Mouse (Mus musculus) liver, embryonic 16.5 days (tissue): ENCODE data around the gene Sycp2. TPM values are rescaled to one million over a fixed set of nuclear protein-coding genes. Genes with fewer than 3 reads are reported as not detected.
"Not testable (repeated sequence)": the region's sequence is repeated elsewhere in the genome, so short reads cannot be mapped to it uniquely, and the experiment has no call there.

Source experiments
- ATAC-seq: fragments of 200-750 bp; cut with Nextera tagmentation; 2 replicates; pipeline ENCODE4 v1.8.0; 2017; ENCODE audit warnings: low read depth, mild to moderate bottlenecking, moderate number of reproducible peaks, moderate library complexity
- H3K27ac ChIP-seq: fragments of 300-500 bp; sonication (generic); 2 replicates; pipeline ENCODE4 v1.5.1; 2014; ENCODE audit warnings: mild to moderate bottlenecking, low read length
- H3K27me3 ChIP-seq: fragments of 300-500 bp; sonication (generic); 2 replicates; pipeline ENCODE4 v1.6.1; 2014; ENCODE audit warnings: low read depth, low read length, mixed read lengths; ENCODE audit not compliant: control insufficient read depth, insufficient read depth
- H3K36me3 ChIP-seq: fragments of 300-500 bp; sonication (generic); 2 replicates; pipeline ENCODE4 v1.6.1; 2014; ENCODE audit warnings: mild to moderate bottlenecking; ENCODE audit not compliant: control insufficient read depth, insufficient read depth
- H3K4me1 ChIP-seq: fragments of 300-500 bp; sonication (generic); 2 replicates; pipeline ENCODE4 v1.6.1; 2014; ENCODE audit warnings: low read depth, low read length, mixed read lengths; ENCODE audit not compliant: control insufficient read depth
- H3K4me2 ChIP-seq: fragments of 300-500 bp; sonication (generic); 2 replicates; pipeline ENCODE4 v1.6.1; 2014; ENCODE audit warnings: low read depth, low read length, mixed read lengths
- H3K4me3 ChIP-seq: fragments of 300-500 bp; sonication (generic); 2 replicates; pipeline ENCODE4 v1.5.1; 2014; ENCODE audit warnings: low read depth, mild to moderate bottlenecking, low read length
- H3K9ac ChIP-seq: fragments of 300-500 bp; sonication (generic); 2 replicates; pipeline ENCODE4 v1.6.1; 2014; ENCODE audit warnings: low read depth, low read length
- H3K9me3 ChIP-seq: fragments of 300-500 bp; sonication (generic); replicated peaks from 2 replicates; pipeline ENCODE4 v1.6.1; 2016; ENCODE audit warnings: low read length; ENCODE audit not compliant: control insufficient read depth
- WGBS: fragments of 180-500 bp; shearing (Covaris S2); extraction: QIAGEN DNeasy Blood & Tissue Kit; methylation state at CpG from one replicate; pipeline ENCODE4 v1.1.7; 2014; ENCODE audit not compliant: insufficient replicate concordance; 5-methylcytosine and 5-hydroxymethylcytosine counted together
- polyA plus RNA-seq: library from polyadenylated mRNA; unstranded; fragments of >200 nt; fragmentation: Nextera tagmentation; extraction: Ambion mirVana; gene quantifications from 2 replicates; pipeline ENCODE4 v1.2.1, GENCODE M21; 2015

Sycp2 gene
- polyA plus RNA-seq, 1 experiment from 2014 or later = 0.02 TPM

DNA sequence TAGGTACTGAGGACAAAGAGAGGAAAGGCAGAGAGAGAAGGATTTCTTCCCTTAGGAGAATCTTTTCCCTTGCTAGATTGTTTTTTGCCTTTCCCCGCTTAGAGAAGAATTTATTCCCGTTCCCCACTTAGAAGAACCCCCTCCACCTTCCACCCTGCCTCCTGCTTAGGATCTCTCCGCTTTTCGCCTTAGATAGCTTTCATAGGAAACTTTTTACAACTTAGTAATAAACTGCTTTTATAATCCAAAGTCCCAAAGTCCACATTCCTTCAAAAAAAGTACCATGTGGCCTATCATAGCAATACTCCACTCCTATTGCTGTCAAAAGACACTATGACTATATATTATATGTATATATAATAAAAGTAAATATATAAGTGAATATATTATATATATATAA lies 64.9 kb downstream of the Sycp2 start:
- H3K9ac ChIP-seq = no peak overlapping the region
- H3K27ac ChIP-seq = no peak overlapping the region
- H3K27me3 ChIP-seq = no peaks in the 10 kb centered on the region
- WGBS = 44% methylated on average over 4 of the region's 4 CpGs
- no peak overlapping the region for H3K4me2 ChIP-seq
- H3K4me3 ChIP-seq = no peak overlapping the region
- no peaks in the 10 kb centered on the region for H3K9me3 ChIP-seq
- no peaks in the 10 kb centered on the region for H3K4me1 ChIP-seq
- ATAC-seq = no peak
- no peaks in the 10 kb centered on the region for H3K36me3 ChIP-seq

DNA sequence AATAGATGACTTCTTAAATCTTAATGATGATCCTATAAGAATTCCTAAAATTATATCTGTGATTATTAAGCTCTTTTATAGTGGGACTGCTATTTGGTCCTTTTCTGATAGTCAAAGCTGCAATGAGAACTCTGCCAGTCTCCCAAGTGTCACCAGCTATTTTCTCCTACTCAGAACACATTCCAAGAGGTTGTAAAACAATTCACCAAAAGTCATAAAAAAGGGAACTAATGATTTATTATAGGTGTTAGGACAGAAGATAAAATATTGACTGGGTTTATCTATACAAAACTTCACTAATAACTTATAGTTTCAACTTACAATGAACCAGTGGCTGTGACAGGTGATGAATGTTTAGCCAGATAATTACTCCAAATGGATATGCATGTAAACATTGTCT lies 65.4 kb downstream of the Sycp2 start:
- H3K9ac ChIP-seq, H3K4me3 ChIP-seq, H3K4me2 ChIP-seq, H3K4me1 ChIP-seq, H3K27ac ChIP-seq, H3K36me3 ChIP-seq, ATAC-seq, H3K27me3 ChIP-seq, H3K9me3 ChIP-seq: not testable (repeated sequence)

- H3K27ac ChIP-seq = no peak overlapping the region
- H3K9me3 ChIP-seq = no peaks in the 10 kb centered on the region
- no peak overlapping the region for H3K4me2 ChIP-seq
- H3K9ac ChIP-seq = no peak overlapping the region
- ATAC-seq = no peak
- 0% methylated on average over 2 of the region's 2 CpGs for WGBS
- no peaks in the 10 kb centered on the region for H3K4me1 ChIP-seq
- no peak overlapping the region for H3K4me3 ChIP-seq
- H3K27me3 ChIP-seq = no peaks in the 10 kb centered on the region
- no peaks in the 10 kb centered on the region for H3K36me3 ChIP-seq
Measured at GRCm38 (mm10) chr2:178339044-178339443, 68.4 kb downstream of the Sycp2 start.

DNA sequence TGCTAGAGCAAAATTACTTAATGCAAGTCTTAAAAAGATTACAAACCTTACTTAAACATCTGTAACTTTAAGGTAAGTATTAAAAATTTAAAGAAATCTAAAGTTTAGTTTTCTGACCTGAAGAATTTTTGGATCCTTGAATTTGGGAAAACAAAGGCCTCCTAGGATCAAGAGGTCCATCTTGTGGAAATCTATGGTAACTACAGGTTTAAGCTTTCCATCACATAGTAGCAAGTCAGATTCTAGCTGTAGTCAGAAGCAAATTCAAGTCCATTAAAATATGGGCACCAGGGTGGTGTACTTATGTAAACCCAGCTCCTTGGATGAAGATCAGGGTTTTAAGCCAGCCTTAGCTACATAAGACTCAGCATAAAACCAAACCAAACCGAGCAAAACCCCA lies 69.6 kb downstream of the Sycp2 start:
- Histone ChIP-seq H3K9ac (no peak overlapping the region), H3K4me2 (no peak overlapping the region), H3K27me3 (no peaks in the 10 kb centered on the region), H3K27ac (no peak overlapping the region), H3K36me3 (no peaks in the 10 kb centered on the region), H3K9me3 (no peaks in the 10 kb centered on the region), H3K4me3 (no peak overlapping the region), H3K4me1 (no peaks in the 10 kb centered on the region)
- ATAC-seq = no peak
- WGBS = 31% methylated on average over 1 of the region's 1 CpGs

- ATAC-seq = no peak
- Histone ChIP-seq H3K4me2 (no peak overlapping the region), H3K4me1 (no peaks in the 10 kb centered on the region), H3K4me3 (no peak overlapping the region), H3K9ac (no peak overlapping the region), H3K36me3 (no peaks in the 10 kb centered on the region), H3K27ac (no peak overlapping the region), H3K9me3 (no peaks in the 10 kb centered on the region), H3K27me3 (no peaks in the 10 kb centered on the region)
- 31% methylated on average over 1 of the region's 1 CpGs for WGBS
Measured at GRCm38 (mm10) chr2:178329986-178330385, 77.5 kb downstream of the Sycp2 start.

GRCm38 (mm10) chr2:178329551-178329950 lies 77.9 kb downstream of the Sycp2 start:
- Histone ChIP-seq H3K36me3 (no peaks in the 10 kb centered on the region), H3K4me3 (no peak overlapping the region), H3K9ac (no peak overlapping the region), H3K4me1 (no peaks in the 10 kb centered on the region), H3K9me3 (no peaks in the 10 kb centered on the region), H3K4me2 (no peak overlapping the region), H3K27ac (no peak overlapping the region), H3K27me3 (no peaks in the 10 kb centered on the region)
- 61% methylated on average over 5 of the region's 5 CpGs for WGBS
- ATAC-seq = no peak

DNA sequence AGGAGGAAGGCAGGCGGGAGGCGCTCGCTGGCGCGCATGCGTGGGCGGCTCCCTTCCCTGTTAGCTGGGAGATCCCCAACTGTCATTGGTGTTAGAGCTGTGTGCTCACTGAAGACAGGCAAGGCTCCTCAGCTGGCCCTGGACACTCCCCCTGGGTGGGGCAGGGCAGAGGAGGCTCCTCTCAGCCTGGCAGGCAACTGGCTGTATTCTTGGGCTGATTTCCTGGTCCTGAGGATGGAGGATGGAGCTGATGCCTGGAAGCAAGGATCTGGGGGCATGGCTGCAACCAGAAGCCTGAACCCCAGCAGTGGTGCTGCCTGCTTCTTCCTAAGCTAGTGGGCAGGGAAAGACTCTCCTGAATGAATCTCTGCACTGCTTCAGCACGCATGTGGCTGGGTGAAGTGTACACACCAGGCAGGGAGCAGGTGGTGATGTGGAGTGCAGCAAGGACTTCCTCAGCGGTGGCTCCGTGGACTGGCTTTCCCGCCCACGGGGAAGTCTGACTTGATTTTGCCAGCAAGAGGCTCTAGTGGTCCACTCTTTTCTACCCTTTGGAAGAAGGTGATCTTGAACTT lies 79.9 kb downstream of the Sycp2 start:
- 10% methylated on average over 12 of the region's 12 CpGs for WGBS
- ATAC-seq = peak; percentile 45
- Histone ChIP-seq H3K27me3 (no peaks in the 10 kb centered on the region), H3K4me1 (no peaks in the 10 kb centered on the region), H3K9me3 (no peaks in the 10 kb centered on the region), H3K4me3 (no peak overlapping the region), H3K36me3 (no peaks in the 10 kb centered on the region), H3K27ac (no peak overlapping the region), H3K4me2 (no peak overlapping the region), H3K9ac (no peak overlapping the region)

DNA sequence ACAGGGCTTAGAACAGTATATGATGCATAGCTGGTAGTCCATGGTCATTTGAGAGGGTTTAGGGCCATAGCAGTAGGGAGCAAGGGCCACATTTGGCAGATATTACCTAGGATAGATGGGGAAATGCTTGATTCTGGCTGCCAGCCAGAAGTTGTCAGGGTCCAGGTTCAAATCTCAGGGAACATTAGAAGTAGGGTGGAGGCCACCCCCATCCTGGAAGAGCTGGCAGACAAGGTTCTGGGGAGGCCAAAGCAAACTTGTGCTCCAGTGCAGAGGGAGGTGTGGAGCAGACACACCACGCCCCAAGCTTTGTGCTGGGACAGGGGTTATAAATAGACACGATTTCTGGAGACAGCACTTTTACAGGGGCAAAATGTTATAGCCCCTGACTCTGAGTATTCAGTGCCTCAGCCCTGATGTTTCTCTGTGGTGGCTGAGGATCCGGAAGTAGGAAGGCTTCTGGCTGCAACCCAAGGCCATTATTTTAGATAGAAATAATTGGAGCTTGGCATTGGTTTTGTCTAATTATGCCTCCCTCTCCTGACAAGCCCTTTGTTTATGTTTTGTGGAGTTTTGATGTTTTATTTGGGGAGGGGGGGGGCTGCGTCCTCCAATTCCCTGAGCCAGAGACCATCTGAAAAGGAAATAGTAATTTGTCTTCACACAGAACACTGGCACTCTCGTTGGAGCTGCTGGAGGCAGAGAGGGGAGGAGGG lies 80.6 kb downstream of the Sycp2 start:
- 14% methylated on average over 5 of the region's 5 CpGs for WGBS
- no peaks in the 10 kb centered on the region for H3K9me3 ChIP-seq
- no peaks in the 10 kb centered on the region for H3K36me3 ChIP-seq
- no peaks in the 10 kb centered on the region for H3K27me3 ChIP-seq
- no peak overlapping the region for H3K27ac ChIP-seq
- ATAC-seq = no peak
- H3K9ac ChIP-seq = no peak overlapping the region
- H3K4me3 ChIP-seq = no peak overlapping the region
- H3K4me1 ChIP-seq = no peaks in the 10 kb centered on the region
- H3K4me2 ChIP-seq = no peak overlapping the region

GRCm38 (mm10) chr2:178326067-178326466 lies 81.4 kb downstream of the Sycp2 start:
- Histone ChIP-seq H3K27me3 (no peaks in the 10 kb centered on the region), H3K4me3 (no peak overlapping the region), H3K36me3 (no peaks in the 10 kb centered on the region), H3K4me1 (no peaks in the 10 kb centered on the region), H3K9me3 (no peaks in the 10 kb centered on the region), H3K9ac (no peak overlapping the region), H3K27ac (no peak overlapping the region), H3K4me2 (no peak overlapping the region)
- ATAC-seq = no peak
- 67% methylated on average over 10 of the region's 10 CpGs for WGBS
